Mouse (Mus musculus) neural tube, embryonic 13.5 days (tissue): ENCODE measurements around the gene Ak2. TPM values are rescaled to one million over a fixed set of nuclear protein-coding genes. Genes with fewer than 3 reads are reported as not detected.

ENCODE experiments used
- ATAC-seq: fragments of 200-750 bp; cut with Nextera tagmentation; 2 replicates; pipeline ENCODE4 v1.8.0; 2017; ENCODE audit warnings: low read depth, mild to moderate bottlenecking, moderate TSS enrichment, moderate library complexity
- H3K27ac ChIP-seq: fragments of 300-500 bp; sonication (generic); replicated peaks from 2 replicates; pipeline ENCODE4 v1.5.1; 2015; ENCODE audit warnings: moderate library complexity, mild to moderate bottlenecking, inconsistent platforms
- H3K27me3 ChIP-seq: fragments of 300-500 bp; sonication (generic); 2 replicates; pipeline ENCODE4 v1.6.1; 2015; ENCODE audit warnings: mild to moderate bottlenecking, inconsistent platforms
- H3K36me3 ChIP-seq: fragments of 300-500 bp; sonication (generic); 2 replicates; pipeline ENCODE4 v1.6.1; 2015; ENCODE audit warnings: mild to moderate bottlenecking, inconsistent platforms
- H3K4me1 ChIP-seq: fragments of 300-500 bp; sonication (generic); replicated peaks from 2 replicates; pipeline ENCODE4 v1.6.1; 2015; ENCODE audit warnings: inconsistent platforms
- H3K4me2 ChIP-seq: fragments of 300-500 bp; sonication (generic); 2 replicates; pipeline ENCODE4 v1.6.1; 2015; ENCODE audit warnings: inconsistent platforms, mild to moderate bottlenecking, moderate library complexity
- H3K4me3 ChIP-seq: fragments of 300-500 bp; sonication (generic); 2 replicates; pipeline ENCODE4 v1.5.1; 2015; ENCODE audit warnings: mild to moderate bottlenecking, inconsistent platforms
- H3K9ac ChIP-seq: fragments of 300-500 bp; sonication (generic); 2 replicates; pipeline ENCODE4 v1.6.1; 2015; ENCODE audit warnings: moderate library complexity, mild to moderate bottlenecking, inconsistent platforms
- H3K9me3 ChIP-seq: fragments of 300-500 bp; sonication (generic); 2 replicates; pipeline ENCODE4 v1.6.1; 2016; ENCODE audit warnings: inconsistent platforms
- WGBS: fragments of 180-500 bp; shearing (Covaris S2); methylation state at CpG from one replicate; pipeline ENCODE4 v1.1.7; 2015; 5-methylcytosine and 5-hydroxymethylcytosine counted together
- polyA plus RNA-seq: library from polyadenylated mRNA; unstranded; fragments of >200 nt; fragmentation: Nextera tagmentation; extraction: Ambion mirVana; gene quantifications from 2 replicates; pipeline ENCODE4 v1.2.1, GENCODE M21; 2015

Ak2 gene
- polyA plus RNA-seq, result 89.3 and 92.9 TPM in 2 replicates

DNA sequence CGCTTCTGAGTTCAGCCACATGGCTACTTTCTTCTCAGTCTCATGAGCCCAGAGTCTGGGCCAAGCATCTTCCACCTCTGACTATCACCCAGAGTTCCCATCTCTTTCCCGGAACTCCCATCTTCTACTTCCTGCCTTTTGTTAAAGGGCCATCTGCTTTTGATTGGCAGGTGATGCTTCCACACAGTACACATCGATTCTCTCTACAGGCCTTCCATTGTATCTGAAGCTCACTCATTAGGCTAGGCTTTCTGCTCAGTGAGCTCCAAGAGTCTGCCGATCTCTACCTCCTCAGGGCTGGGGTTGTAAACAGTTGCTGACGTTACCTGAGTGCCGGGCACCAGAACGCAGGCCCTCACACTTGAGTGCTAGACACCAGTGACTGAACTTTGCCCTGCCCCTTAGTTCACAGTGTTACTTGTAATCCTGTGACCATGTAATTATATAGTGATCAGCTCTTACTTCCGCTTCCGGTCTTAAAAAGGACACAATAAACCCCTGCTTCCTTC, at the start of gene Ak2:
Ak2 (plus strand) TSS at position 459 of the 509 bp plus-strand sequence.
- Histone ChIP-seq H3K4me2 (peak within 1 kb of the TSS; percentile 35), H3K9me3 (no peaks in the 10 kb centered on the region), H3K36me3 (no peaks in the 10 kb centered on the region), H3K27ac (no peak within 1 kb of the TSS), H3K4me1 (peaks cover 22% of the 10 kb centered on the region), H3K4me3 (peak within 1 kb of the TSS; percentile 65; the same call in 1 of the 2 replicates), H3K27me3 (0 out of 2 replicates have a peak, but pooled peaks cover 11% of the 10 kb centered on the region), H3K9ac (no peak within 1 kb of the TSS)
- no peak for ATAC-seq
- WGBS, result 92% methylated on average over 9 of the region's 9 CpGs

DNA sequence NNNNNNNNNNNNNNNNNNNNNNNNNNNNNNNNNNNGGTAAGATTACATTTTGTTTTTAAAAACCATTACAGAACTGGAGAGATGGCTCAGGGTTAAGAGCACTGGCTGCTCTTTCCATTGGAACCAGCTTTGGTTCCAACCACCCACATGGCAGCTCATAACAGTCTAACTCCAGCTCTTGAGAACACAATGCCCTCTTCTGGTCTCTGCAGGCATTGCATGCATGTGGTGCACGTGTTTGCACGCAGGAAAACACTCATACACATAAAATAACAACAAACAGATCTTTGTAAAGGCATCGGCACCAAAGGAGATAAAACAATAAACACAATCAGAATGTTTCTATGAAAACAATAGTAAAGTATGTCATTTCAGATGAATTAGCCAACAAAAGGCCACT, 49.4 kb upstream of the Ak2 start:
- ATAC-seq, result no peak
- no peak overlapping the region for H3K4me3 ChIP-seq
- no peaks in the 10 kb centered on the region for H3K27me3 ChIP-seq
- no peaks in the 10 kb centered on the region for H3K9me3 ChIP-seq
- no peak overlapping the region for H3K27ac ChIP-seq
- 57% methylated on average over 3 of the region's 3 CpGs for WGBS
- H3K9ac ChIP-seq, result no peak overlapping the region
- no peaks in the 10 kb centered on the region for H3K36me3 ChIP-seq
- H3K4me1 ChIP-seq, result peaks cover 3% of the 10 kb centered on the region
- no peak overlapping the region for H3K4me2 ChIP-seq

DNA sequence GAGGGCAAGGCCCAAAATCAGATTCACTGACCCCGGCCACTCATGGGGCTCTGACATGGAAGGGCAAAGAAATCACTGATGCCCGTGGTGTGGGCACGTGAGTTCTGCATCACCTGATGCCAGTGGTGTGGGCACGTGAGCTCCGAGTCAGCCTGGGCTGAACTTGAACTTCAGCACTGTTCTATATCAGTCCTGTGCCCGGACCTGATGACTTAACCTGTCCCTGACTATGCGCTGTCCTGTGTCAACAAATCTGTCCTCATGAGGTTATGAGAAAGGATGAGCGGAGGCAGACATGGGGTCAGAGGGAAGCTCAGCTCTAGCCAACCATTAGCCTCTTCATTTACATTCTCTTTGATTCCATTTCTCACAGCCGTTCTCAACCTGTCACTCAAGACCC, 45.0 kb upstream of the Ak2 start:
- H3K27me3 ChIP-seq, result no peaks in the 10 kb centered on the region
- no peak overlapping the region for H3K27ac ChIP-seq
- peaks cover 6% of the 10 kb centered on the region for H3K4me1 ChIP-seq
- no peak overlapping the region for H3K4me3 ChIP-seq
- no peak for ATAC-seq
- no peak overlapping the region for H3K4me2 ChIP-seq
- H3K9me3 ChIP-seq, result no peaks in the 10 kb centered on the region
- H3K9ac ChIP-seq, result no peak overlapping the region
- H3K36me3 ChIP-seq, result no peaks in the 10 kb centered on the region
- 82% methylated on average over 9 of the region's 9 CpGs for WGBS

DNA sequence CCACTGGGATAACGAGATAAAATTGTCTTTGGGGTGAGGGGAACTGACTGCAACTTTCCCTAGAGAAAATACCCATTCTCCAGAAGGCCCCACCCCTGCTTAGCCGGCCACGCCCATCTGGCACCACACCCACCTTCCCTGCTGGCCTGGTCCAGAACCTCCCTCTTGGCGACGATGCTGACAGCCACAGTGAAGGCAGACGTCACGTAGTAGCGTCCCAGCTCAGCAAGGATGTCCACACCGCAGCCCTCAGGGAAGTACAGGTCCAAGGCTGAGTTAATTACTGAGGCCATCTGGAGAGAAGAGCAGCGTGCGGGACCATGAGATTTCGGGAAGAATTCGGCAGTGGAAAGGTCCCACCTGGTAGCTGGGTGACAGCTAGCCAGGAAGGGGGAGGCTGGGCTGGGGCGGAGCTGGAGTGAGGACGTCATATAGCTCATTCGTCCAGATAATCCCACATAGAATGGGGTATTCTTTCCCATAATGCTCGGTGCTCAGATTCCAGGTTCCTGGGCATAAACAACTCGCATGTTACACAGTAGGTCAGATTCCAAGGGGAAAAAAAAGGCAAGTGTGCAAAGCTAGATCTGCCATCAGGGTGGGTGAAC, 44.3 kb upstream of the Ak2 start:
- no peaks in the 10 kb centered on the region for H3K36me3 ChIP-seq
- 18% methylated on average over 18 of the region's 18 CpGs for WGBS
- H3K4me1 ChIP-seq, result peaks cover 6% of the 10 kb centered on the region
- no peaks in the 10 kb centered on the region for H3K9me3 ChIP-seq
- no peak overlapping the region for H3K9ac ChIP-seq
- no peaks in the 10 kb centered on the region for H3K27me3 ChIP-seq
- H3K4me2 ChIP-seq, result peak overlapping the region; percentile 33
- H3K4me3 ChIP-seq, result no peak overlapping the region
- H3K27ac ChIP-seq, result no peak overlapping the region
- peak; percentile 21; the same call in 1 of the 2 replicates for ATAC-seq

DNA sequence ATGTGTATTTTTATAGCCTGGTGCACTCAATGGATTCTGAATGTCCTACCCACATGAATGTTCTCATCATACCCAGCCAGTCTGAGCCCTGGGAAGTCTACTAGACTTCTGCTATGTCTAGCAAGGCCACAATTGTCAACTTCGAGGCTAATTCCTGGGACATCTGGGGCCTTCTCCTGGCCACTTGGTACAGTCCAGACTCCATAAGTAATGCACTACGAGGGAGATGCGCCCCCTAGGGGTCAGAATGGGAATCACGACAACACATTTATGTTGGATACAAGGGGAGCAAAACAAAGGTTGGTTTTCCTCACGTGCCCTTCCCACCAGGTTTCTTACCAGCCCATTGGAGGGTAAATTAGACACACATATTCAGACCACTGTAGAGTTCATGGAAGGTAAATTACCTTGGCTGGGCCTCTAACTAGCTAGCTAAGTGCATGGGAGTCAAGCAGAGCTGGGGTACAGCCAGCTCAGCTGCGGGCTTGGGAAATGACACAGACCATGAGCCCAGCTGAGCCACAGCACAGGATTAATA, 43.6 kb upstream of the Ak2 start:
- H3K9me3 ChIP-seq, result no peaks in the 10 kb centered on the region
- no peak overlapping the region for H3K4me3 ChIP-seq
- H3K4me1 ChIP-seq, result peaks cover 6% of the 10 kb centered on the region
- H3K4me2 ChIP-seq, result no peak overlapping the region
- ATAC-seq, result no peak
- H3K27ac ChIP-seq, result no peak overlapping the region
- H3K36me3 ChIP-seq, result no peaks in the 10 kb centered on the region
- 28% methylated on average over 6 of the region's 6 CpGs for WGBS
- H3K9ac ChIP-seq, result no peak overlapping the region
- H3K27me3 ChIP-seq, result no peaks in the 10 kb centered on the region

DNA sequence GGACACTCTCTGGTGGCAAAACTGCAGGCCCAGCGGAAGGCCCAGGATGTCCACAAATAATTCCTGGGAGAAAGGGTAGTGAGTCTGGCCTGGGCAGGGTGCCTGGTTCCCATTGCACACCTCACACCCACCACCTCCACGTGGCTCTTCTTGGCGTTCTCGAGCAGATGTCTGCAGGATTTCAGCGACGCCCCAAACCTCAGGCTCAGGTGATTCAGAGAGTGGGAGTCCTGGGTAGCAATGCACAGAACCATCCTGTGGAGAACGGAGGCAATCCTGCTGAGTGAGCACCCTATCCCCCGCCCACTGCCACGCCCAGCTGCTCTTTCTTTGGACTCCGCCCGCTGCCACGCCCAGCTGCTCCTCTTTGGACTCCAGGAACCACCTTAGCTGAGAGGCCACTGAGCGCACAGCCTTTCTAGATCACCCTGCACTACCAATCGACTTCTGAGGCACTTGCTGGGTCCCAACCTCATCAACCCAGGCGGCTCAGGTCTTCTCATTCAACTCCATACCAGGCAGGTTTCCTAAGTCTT, 42.2 kb upstream of the Ak2 start:
- H3K36me3 ChIP-seq, result no peaks in the 10 kb centered on the region
- H3K27me3 ChIP-seq, result no peaks in the 10 kb centered on the region
- H3K4me3 ChIP-seq, result no peak overlapping the region
- WGBS, result 42% methylated on average over 15 of the region's 15 CpGs
- no peak overlapping the region for H3K27ac ChIP-seq
- no peaks in the 10 kb centered on the region for H3K9me3 ChIP-seq
- no peak overlapping the region for H3K4me2 ChIP-seq
- no peak overlapping the region for H3K9ac ChIP-seq
- peaks cover 6% of the 10 kb centered on the region for H3K4me1 ChIP-seq
- no peak for ATAC-seq

DNA sequence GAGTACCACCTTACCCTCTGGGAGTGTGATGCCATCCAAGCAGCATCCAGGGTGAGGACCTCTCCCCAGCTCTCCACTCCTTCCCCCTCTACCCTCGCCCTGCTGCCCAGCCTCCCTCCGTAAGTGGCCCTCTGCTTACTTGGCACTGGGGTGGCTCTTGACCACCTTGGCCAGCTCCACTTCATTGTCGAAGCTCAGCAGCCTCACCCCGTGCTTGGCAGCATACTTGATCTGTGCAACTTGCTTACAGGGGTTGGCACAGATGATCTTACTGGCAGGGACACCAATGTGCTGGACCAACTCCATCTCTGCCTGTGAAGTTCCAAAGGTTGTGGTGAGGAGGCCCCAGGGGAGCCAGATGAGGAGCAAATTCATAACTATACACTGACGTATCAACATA, 41.3 kb upstream of the Ak2 start:
- Histone ChIP-seq H3K36me3 (no peaks in the 10 kb centered on the region), H3K4me3 (no peak overlapping the region), H3K27ac (no peak overlapping the region), H3K4me1 (peaks cover 11% of the 10 kb centered on the region), H3K4me2 (no peak overlapping the region), H3K9me3 (no peaks in the 10 kb centered on the region), H3K27me3 (no peaks in the 10 kb centered on the region), H3K9ac (no peak overlapping the region)
- no peak for ATAC-seq
- WGBS, result 83% methylated on average over 5 of the region's 5 CpGs

DNA sequence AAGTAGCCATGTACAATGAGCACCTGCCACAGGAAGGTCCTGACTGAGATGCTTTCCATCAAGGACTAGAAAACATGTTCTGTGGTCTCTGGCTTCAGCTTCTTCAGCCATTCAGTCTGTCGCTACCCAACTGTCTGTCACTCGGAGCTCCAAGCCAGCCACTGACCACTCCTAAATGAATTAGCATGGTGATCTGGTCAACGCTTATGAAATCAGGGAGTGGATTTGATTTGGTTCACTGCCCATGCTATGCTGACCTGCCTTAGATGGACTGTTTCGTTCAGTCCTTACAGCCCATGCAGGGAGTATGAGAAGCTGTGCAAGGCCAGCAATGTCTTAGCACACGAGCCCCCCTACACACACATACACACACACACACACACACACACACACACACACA, 37.9 kb upstream of the Ak2 start:
- no peak overlapping the region for H3K4me3 ChIP-seq
- no peaks in the 10 kb centered on the region for H3K27me3 ChIP-seq
- no peak overlapping the region for H3K4me2 ChIP-seq
- no peak overlapping the region for H3K27ac ChIP-seq
- no peak for ATAC-seq
- H3K36me3 ChIP-seq, result no peaks in the 10 kb centered on the region
- no peak overlapping the region for H3K9ac ChIP-seq
- peaks cover 17% of the 10 kb centered on the region for H3K4me1 ChIP-seq
- no peaks in the 10 kb centered on the region for H3K9me3 ChIP-seq
- 84% methylated on average over 5 of the region's 5 CpGs for WGBS

DNA sequence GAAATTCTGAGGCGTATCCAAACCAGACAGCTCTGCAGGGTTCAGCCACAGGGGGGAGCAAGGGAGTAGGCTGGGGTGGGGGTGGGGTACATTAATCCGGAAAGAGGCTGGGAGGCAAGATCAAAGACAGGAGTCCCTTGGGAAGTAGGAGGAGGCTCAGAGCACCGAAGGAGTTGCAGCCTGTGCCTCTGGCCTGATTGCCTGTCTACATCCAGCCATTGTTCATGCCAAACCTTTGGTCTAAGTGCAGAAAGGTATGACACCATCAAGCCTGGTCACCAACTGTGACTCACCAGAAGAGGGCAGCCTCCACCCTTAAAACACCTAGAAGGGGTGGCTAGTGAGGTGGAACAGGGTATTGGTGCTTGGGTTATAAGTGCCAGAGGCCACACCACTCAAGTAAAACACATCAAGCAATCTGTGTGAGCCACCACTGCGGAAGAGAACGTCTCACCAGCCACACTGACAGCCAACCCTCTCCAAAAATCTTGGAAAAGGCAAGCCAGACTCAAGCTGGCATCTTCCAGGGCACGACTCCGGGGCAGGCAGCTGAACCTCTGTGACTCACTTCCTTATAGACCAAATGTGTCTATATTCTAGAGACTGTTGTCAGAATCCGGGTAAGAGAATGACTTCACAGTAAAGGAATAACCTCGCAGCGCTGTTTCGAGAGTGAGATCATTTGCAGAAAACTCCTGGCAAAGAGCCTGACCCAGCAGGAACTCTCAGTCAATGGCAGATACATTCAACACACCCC, 34.4 kb upstream of the Ak2 start:
- no peaks in the 10 kb centered on the region for H3K9me3 ChIP-seq
- no peaks in the 10 kb centered on the region for H3K36me3 ChIP-seq
- H3K4me3 ChIP-seq, result no peak overlapping the region
- H3K4me2 ChIP-seq, result no peak overlapping the region
- no peak overlapping the region; the same call in 1 of the 2 replicates for H3K27ac ChIP-seq
- H3K27me3 ChIP-seq, result peaks cover 4% of the 10 kb centered on the region; the same call in 1 of the 2 replicates
- 45% methylated on average over 11 of the region's 11 CpGs for WGBS
- no peak for ATAC-seq
- peaks cover 39% of the 10 kb centered on the region for H3K4me1 ChIP-seq
- H3K9ac ChIP-seq, result no peak overlapping the region

DNA sequence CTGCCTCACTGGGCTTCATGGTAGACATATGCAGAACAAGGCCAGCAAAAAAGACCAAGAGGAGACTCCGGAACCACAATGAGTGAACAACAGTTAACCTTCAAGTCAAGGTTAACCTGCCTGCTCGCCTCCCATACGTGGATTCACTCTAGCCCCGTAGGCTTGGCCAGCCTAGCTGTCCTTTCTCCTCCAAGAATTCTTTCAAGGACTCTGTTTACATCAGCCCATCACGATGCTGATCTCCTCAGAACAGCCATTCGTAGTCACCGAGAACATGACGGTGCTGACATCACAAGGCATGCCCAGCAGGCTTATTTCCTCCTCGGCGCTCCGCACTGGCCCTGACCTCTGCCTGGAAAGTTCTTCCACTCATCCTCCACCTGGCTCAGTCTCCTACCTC, 33.6 kb upstream of the Ak2 start:
- ATAC-seq, result no peak
- Histone ChIP-seq H3K9ac (no peak overlapping the region), H3K4me2 (no peak overlapping the region), H3K36me3 (no peaks in the 10 kb centered on the region), H3K4me3 (no peak overlapping the region), H3K27ac (no peak overlapping the region), H3K27me3 (peaks cover 4% of the 10 kb centered on the region; the same call in 1 of the 2 replicates), H3K9me3 (no peaks in the 10 kb centered on the region), H3K4me1 (peaks cover 45% of the 10 kb centered on the region)
- WGBS, result 83% methylated on average over 11 of the region's 11 CpGs

DNA sequence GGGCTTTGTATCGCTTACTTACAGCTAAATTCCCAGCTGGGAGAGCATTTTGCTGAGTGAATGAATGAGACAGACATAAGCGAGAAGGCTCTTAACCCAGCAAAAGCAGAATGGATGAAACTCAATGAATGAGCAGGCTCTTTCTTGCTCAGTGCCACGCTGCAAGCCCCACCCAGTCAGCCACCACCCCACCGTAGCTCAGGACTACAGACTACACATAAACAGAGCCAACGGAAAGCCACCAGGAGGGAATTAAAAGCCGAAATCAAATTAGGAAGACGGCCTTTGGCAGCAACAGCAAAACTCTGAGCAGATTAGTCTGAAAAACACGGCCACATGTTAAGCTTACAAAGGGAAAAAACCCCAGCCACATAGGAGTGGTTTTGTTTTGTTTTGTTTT, 32.9 kb upstream of the Ak2 start:
- ATAC-seq, result no peak
- H3K4me1 ChIP-seq, result peaks cover 47% of the 10 kb centered on the region

DNA sequence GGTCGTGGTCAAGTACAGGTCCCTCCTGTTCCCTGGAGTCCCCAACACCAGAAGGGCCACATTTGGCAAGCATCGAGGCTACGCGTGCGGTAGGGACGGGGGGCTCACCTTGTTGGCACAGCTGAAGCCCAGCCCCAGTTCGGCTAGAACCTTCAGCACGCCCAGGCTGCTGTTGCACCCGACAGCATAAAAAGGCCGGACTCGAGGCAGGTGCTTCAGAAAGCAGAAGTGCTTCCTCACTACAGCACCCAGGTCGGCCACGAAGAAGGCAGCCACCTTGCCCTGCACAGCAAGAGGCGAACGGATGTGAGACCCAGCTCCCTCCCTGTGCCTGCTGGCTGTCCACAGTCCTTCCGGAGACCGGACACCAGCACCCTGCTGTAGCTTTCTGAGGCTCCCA, 32.1 kb upstream of the Ak2 start:
- H3K4me2 ChIP-seq, result no peak overlapping the region
- H3K27ac ChIP-seq, result no peak overlapping the region
- peaks cover 6% of the 10 kb centered on the region; the same call in 1 of the 2 replicates for H3K27me3 ChIP-seq
- WGBS, result 86% methylated on average over 17 of the region's 17 CpGs
- H3K36me3 ChIP-seq, result no peaks in the 10 kb centered on the region
- H3K9ac ChIP-seq, result no peak overlapping the region
- peaks cover 47% of the 10 kb centered on the region for H3K4me1 ChIP-seq
- no peak overlapping the region for H3K4me3 ChIP-seq
- no peak for ATAC-seq
- no peaks in the 10 kb centered on the region for H3K9me3 ChIP-seq

More for the DNA sequence above, 32.9 kb upstream of the Ak2 start:
- H3K9ac ChIP-seq, result no peak overlapping the region
- H3K27me3 ChIP-seq, result peaks cover 6% of the 10 kb centered on the region; the same call in 1 of the 2 replicates
- H3K9me3 ChIP-seq, result no peaks in the 10 kb centered on the region
- no peaks in the 10 kb centered on the region for H3K36me3 ChIP-seq
- no peak overlapping the region for H3K4me2 ChIP-seq
- H3K4me3 ChIP-seq, result no peak overlapping the region
- H3K27ac ChIP-seq, result no peak overlapping the region
- WGBS, result 66% methylated on average over 8 of the region's 8 CpGs
